Mouse (Mus musculus) spleen, postnatal 0 days (tissue): ENCODE results near the gene Hist1h2ad. TPM values are rescaled to one million over a fixed set of nuclear protein-coding genes. Genes with fewer than 3 reads are reported as not detected.

ENCODE experiments used
- polyA plus RNA-seq: library from polyadenylated mRNA; unstranded; fragments of >200 nt; fragmentation: Nextera tagmentation; extraction: Ambion mirVana; gene quantifications from 2 replicates; pipeline ENCODE4 v1.2.1, GENCODE M21; 2015

The Hist1h2ad gene
- 4.1 and 8.1 TPM in 2 replicates for polyA plus RNA-seq

DNA sequence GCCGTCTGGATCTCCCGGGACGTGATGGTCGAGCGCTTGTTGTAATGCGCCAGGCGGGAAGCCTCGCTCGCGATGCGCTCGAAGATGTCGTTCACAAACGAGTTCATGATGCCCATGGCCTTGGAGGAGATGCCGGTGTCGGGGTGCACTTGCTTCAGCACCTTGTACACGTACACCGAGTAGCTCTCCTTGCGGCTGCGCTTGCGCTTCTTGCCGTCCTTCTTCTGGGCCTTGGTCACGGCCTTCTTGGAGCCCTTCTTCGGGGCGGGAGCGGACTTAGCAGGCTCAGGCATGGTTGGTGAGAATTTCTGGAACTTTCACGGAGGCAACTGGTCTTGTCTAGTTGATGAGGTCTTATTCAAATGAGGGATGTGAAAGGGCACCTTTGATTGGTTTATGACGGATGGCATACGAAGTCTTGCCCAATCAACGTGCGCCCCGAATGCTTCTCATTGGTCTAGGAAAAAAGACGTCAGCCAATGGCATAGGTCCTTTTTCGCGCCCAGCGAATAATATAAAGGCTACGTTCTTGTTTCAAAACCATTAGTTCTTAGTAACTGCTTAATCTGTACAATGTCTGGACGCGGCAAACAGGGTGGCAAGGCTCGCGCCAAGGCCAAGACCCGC, at the start of gene Hist1h2ad, which contains the start of gene Hist1h2bf:
Hist1h2ad (plus strand) TSS at position 484 of the 627 bp plus-strand sequence.
Hist1h2bf (minus strand) TSS at position 299 of the 627 bp plus-strand sequence.

DNA sequence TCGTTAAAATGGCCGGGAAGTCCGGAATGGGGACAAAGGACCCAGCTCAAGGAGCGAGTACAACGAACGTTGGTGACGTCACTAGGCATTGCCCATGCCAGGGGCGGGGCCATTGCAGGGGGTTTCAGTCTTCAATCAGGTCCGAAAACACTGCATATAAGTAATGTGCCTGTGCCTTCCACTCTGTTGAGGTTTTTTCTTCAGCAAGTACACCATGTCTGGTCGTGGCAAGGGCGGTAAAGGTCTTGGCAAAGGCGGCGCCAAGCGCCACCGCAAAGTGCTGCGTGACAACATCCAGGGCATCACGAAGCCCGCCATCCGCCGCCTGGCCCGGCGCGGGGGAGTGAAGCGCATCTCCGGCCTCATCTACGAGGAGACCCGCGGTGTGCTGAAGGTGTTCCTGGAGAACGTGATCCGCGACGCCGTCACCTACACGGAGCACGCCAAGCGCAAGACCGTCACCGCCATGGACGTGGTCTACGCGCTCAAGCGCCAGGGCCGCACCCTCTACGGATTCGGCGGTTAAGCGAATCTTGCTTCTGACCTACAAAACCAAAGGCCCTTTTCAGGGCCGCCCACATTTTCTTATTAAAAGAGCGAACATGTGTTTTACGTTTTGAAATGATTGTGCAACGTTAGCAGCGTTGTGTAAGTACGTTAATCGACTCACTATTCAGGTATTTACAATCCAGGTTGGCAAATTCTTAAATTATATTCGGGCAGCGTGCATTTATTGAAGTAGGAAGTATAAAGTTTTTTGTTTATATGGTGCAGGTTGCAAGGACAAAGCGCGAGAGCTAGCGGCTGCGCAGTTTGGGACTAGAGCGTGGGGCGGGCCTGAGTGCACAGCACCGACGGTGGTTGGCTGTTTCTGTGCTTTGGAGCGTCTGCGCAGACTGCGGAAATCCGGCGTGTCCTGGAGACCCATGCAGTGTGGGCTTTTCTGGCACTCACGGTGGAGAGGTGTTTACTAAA, 43.0 kb upstream of the Hist1h2ad start, which contains the start of gene Hist1h4h:
Hist1h4h (plus strand) TSS at position 150 of the 975 bp plus-strand sequence.

DNA sequence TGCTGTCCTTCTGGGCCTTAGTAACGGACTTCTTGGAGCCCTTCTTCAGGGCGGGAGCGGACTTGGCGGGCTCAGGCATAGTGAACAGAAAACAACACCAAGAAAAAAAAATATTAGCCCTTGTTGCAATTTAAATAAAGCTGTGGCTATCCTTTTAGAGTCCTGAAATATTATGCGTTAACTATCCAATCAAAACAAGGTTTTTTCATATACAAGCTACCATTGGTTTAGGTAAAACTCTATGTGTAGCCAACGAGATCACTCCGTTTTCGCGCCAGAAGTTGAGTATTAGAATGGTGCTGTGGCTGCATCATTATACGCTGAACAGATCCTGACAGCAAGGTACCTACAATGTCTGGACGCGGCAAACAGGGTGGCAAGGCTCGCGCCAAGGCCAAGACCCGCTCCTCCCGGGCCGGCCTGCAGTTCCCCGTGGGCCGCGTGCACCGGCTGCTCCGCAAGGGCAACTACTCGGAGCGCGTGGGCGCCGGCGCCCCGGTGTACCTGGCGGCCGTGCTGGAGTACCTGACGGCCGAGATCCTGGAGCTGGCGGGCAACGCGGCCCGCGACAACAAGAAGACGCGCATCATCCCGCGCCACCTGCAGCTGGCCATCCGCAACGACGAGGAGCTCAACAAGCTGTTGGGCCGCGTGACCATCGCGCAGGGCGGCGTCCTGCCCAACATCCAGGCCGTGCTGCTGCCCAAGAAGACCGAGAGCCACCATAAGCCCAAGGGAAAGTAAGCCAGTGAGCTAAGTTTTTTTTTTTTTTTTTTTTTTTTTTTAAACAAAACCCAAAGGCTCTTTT, 40.4 kb upstream of the Hist1h2ad start, which contains the start of gene Hist1h2af:
Hist1h2af (plus strand) TSS at position 347 of the 808 bp plus-strand sequence.

DNA sequence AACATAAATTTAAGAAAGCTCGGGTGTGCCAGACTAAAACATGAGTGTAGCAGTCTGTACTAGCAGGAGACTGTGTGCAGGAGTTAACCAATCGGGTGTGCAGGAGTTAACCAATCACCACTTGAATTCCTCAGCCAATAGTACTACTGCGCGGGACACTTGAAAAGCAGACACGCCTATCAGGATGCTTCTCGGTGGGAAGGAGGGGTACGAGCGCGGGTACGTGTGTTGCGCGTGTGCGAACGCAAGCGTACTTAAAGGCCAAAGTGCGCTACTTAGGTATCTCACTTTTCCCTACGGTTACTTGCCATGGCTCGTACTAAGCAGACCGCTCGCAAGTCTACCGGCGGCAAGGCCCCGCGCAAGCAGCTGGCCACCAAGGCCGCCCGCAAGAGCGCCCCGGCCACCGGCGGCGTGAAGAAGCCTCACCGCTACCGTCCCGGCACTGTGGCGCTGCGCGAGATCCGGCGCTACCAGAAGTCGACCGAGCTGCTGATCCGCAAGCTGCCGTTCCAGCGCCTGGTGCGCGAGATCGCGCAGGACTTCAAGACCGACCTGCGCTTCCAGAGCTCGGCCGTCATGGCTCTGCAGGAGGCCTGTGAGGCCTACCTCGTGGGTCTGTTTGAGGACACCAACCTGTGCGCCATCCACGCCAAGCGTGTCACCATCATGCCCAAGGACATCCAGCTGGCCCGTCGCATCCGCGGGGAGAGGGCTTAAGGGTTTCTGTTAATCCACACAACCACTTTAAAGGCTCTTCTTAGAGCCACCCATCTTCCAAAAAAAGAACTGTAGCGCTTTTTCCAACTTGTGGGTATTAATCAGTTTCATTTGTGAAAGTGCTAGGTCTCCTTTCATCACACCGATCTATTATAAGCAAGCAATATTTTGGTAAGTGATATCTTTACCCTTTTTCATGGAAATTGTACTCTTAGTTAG, 38.8 kb upstream of the Hist1h2ad start, which contains the start of gene Hist1h3g:
Hist1h3g (plus strand) TSS at position 286 of the 939 bp plus-strand sequence.

DNA sequence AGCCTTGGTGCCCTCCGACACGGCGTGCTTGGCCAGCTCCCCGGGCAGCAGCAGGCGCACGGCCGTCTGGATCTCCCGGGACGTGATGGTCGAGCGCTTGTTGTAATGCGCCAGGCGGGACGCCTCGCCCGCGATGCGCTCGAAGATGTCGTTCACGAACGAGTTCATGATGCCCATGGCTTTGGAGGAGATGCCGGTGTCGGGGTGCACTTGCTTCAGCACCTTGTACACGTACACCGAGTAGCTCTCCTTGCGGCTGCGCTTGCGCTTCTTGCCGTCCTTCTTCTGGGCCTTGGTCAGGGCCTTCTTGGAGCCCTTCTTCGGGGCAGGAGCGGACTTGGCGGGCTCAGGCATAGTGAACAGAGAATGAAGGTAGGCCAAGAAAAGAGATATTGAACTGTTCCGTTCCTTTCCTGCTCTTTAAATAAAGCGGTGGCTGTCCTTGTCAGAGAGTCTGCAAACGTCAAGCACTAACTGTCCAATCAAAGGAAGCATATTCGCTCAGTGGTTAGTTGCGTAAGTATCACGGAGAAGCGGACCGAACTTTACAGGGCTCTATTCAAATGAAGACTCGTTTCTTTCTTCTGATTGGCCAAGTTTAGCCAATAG, 31.1 kb upstream of the Hist1h2ad start, which contains the start of gene Hist1h2bh:
Hist1h2bh (minus strand) TSS at position 394 of the 609 bp plus-strand sequence.

DNA sequence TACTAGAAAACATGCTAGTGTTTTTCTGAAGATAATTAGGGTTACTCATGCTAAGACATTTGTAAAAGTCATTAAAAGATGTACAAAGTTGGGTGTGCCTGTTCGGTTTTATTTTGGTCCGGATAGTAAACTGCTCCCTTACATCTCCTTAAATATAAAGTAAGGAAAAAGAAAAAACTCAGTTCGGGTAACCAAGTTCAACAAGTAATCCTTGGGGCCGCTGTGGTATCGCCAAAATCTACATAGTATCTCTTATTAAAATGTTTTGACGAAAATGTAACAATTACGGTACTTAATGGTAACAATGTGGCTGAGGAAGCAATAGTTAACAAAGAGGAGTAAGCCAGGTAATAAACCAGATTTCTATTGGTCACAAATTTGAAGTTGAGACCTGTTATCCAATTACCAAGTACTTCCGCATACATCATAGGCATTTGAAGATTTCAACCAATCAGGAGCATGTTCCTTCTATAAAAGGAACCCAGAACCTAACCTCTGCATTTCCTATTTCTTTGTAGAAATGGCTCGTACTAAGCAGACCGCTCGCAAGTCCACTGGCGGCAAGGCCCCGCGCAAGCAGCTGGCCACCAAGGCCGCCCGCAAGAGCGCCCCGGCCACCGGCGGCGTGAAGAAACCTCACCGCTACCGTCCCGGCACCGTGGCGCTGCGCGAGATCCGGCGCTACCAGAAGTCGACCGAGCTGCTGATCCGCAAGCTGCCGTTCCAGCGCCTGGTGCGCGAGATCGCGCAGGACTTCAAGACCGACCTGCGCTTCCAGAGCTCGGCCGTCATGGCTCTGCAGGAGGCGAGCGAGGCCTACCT, 30.0 kb upstream of the Hist1h2ad start, which contains the start of gene Hist1h3f:
Hist1h3f (plus strand) TSS at position 88 of the 822 bp plus-strand sequence.

DNA sequence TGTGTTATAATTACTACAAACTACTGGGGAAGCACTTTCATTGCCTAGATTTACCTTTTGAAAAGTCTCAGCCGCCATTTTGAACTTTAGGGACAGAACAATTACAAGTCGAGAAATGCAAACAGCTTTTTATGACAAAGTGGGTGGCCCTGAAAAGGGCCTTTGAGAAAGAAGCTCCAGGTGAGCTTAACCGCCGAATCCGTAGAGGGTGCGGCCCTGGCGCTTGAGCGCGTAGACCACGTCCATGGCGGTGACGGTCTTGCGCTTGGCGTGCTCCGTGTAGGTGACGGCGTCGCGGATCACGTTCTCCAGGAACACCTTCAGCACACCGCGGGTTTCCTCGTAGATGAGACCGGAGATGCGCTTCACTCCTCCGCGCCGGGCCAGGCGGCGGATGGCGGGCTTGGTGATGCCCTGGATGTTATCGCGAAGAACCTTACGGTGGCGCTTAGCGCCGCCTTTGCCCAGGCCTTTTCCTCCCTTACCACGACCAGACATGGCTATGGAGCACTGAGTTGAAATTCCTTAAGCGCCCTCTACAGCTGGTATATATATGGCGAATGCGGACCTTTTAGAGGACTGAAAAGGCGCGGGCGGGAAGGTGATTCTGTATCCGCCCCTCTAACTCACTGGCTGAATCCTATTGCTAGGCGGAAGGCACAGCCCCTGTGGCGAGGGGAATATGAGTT, 22.9 kb upstream of the Hist1h2ad start, which contains the start of gene Hist1h4f:
Hist1h4f (minus strand) TSS at position 503 of the 689 bp plus-strand sequence.

DNA sequence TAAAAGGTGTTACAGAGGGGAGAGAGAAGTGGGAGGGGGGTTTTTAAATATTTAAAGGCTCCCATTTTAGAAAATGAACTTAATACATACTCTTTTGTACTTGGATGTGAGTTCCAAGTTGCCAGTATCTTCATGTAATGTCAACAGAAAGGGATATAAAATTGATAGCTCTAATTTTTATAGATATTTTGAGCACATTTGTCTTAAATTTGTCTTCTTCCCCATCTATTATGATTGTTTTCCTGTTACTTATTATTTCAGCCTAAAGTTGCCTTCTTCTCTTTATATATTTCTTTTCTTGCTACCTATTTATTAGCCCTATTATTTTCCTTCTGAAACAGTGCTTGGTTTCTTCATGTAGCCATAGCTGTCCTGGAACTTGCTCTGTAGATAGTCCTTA, 21.2 kb upstream of the Hist1h2ad start, which contains the start of gene Hist1h1d:
Hist1h1d (plus strand) TSS at position 301 of the 400 bp plus-strand sequence.

DNA sequence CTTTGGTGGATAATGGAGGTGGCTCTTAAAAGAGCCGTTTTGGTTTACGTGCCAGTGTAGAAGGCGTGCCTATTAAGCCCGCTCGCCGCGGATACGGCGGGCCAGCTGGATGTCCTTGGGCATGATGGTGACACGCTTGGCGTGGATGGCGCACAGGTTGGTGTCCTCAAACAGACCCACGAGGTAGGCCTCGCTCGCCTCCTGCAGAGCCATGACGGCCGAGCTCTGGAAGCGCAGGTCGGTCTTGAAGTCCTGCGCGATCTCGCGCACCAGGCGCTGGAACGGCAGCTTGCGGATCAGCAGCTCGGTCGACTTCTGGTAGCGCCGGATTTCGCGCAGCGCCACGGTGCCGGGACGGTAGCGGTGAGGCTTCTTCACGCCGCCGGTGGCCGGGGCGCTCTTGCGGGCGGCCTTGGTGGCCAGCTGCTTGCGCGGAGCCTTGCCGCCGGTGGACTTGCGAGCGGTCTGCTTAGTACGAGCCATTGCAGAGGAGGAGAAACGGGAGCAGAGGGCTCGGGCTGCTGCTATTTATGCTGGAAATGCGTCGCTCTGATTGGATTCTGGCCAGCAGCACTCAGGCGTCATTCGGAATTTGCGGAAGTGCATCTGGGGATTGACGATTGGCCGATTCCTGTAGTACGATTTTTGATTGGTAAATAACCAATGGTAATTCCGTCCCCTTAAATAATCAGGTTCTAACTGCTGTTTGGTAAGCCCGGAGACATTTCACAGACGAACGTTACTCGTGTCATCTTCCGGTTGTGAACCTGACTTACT, 12.1 kb upstream of the Hist1h2ad start, which contains the start of gene Hist1h3e:
Hist1h3e (minus strand) TSS at position 487 of the 777 bp plus-strand sequence.

DNA sequence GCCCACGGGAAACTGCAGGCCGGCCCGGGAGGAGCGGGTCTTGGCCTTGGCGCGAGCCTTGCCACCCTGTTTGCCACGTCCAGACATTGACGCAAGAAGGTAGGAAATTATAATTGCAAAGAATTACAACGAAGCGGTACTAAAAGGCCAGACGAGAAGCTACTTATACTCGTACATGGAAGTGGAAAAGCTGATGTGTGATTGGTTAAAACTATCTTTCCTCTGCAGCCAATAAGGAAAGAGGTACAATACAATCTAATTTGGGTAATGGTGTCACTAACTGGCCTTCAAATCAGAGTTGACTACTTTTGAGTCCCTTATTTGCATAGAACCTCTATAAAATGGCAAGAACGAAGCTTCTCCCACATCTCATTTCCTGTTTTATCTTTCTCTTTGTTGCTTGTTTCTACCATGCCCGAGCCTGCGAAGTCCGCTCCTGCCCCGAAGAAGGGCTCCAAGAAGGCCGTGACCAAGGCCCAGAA, 3.1 kb upstream of the Hist1h2ad start, which contains the start of the genes Hist1h2ae and Hist1h2bg:
Hist1h2ae (minus strand) TSS at position 199 of the 482 bp plus-strand sequence.
Hist1h2bg (plus strand) TSS at position 375 of the 482 bp plus-strand sequence.

DNA sequence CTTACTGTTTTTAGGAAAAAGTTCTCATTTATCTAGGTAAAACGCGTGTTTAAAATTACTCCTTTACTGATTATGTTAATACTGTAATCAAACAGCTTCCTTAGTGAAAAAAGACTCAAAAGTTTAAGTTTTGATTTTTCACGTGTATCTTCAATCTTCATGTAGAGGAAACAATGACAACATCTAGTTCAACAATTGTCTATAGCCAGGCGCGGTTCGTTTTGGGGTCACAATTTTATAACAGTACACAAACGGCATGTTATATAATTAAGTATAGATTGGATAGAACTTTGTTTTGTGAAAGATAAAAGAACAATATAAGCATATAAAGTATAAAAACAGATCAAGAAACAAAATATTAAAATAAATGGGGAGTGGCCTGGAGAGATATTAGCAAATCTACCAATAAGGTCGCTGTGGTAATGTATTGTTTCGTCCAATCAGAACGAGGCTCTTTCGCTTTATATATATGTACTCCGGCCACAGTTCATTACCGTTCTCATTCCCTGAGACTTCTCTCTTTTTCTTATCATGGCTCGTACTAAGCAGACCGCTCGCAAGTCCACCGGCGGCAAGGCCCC, 1.2 kb downstream of the Hist1h2ad start, which contains the start of gene Hist1h3d:
Hist1h3d (plus strand) TSS at position 493 of the 581 bp plus-strand sequence.

DNA sequence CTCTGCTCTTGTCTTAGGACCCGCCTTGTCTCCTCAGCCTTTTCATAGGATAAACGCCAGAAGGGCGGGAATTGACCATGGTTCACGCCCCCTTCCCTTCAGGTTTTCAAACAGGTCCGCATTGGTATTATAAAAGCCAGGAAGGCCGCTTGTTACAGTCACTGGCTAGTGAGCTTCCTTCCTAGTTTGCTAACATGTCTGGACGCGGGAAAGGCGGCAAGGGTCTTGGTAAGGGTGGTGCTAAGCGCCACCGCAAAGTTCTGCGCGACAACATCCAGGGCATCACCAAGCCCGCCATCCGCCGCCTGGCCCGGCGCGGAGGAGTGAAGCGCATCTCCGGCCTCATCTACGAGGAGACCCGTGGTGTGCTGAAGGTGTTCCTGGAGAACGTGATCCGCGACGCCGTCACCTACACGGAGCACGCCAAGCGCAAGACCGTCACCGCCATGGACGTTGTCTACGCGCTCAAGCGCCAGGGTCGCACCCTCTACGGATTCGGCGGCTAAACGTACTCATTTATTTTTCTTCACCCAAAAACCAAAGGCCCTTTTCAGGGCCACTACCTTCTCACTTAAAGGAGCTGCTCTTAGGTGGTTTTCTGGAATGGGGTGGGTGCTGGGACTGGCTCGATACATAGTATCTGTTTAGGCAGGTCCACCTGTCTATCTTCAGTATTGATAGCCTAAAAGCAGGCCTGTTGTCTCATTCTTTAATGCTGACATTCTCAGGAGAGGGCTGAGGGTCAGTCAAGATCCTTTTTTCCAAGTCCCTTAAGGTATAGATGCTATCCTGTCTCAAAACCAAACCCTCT, 7.4 kb downstream of the Hist1h2ad start, which contains the start of gene Hist1h4d:
Hist1h4d (plus strand) TSS at position 191 of the 811 bp plus-strand sequence.

DNA sequence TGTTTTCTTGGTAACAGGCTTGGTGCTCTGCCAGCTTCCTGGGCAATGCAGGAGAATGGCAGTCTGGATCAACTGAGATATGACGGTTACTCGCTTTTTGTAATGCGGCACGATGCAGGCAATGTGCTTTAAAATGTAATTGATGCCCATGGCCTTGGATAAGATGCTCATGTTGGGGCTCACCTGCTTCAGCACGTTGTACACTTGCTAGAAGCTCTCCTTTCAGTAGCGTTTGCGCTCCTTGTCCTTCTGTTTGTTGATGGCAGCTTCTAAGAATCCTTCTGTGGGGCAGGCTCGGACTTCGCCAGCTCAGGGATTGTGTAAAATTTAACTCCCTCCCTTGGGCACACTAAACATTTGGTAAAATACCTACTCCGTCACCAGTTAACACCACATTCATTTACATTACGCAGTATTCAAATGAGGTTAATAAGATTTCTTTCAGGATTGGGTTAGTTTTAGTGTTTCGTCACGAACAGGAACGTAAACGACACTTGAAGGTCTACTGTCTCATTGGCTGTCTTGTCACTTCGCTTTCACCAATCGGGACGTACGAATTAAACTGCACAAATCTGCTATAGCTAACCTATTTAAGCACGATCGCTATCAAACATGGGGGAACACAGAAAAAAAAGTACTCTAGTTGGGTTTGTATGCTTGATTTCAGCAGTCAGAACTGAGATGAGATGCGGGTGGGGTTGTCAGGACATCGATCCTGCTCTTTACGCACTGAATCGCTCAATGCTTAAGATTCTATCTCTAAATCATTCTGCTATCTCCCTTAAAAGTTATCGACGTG, 46.8 kb downstream of the Hist1h2ad start, which contains the start of gene Hist1h2be:
Hist1h2be (minus strand) TSS at position 392 of the 799 bp plus-strand sequence.

DNA sequence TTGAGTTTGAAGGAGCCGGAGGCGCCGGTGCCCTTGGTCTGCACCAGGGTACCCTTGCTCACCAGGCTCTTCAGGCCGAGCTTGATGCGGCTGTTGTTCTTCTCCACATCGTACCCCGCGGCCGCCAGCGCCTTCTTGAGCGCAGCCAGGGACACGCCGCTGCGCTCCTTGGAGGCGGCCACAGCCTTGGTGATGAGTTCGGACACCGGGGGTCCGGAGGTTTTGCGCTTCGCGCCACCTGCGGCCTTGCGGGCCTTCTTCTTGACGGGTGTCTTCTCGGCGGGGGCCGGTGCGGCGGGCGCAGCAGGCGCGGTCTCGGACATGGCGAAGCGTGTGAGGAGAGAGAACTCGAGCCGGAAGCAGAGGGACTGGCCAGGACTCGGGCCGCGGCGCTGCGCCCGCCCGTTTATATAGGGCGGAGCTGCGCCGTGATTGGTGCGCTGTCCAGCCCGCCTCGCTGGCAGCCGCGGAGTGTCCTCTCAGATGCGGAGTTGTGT, 48.0 kb downstream of the Hist1h2ad start, which contains the start of gene Hist1h1e:
Hist1h1e (minus strand) TSS at position 384 of the 497 bp plus-strand sequence.

